Mouse (Mus musculus): Measurements from ENCODE around the gene Mt3.
"Not testable (repeated sequence)": the region's sequence is repeated elsewhere in the genome, so short reads cannot be mapped to it uniquely, and the experiment has no call there.

Mt3 gene

GRCm38 (mm10) chr8:94152513-94153300 lies at the start of gene Mt3:
Mt3 (plus strand) TSS chr8:94152607.
- DNase-seq (ENCODE audit: low spot score in 2 of 2): peak; percentile 83 to 88

- DNase-seq (ENCODE audit: low spot score in 2 of 2): peak; percentile 50 to 57
Observed at GRCm38 (mm10) chr8:94104146-94104545, 48.3 kb upstream of the Mt3 start.

GRCm38 (mm10) chr8:94107871-94108270 lies 44.5 kb upstream of the Mt3 start:
- DNase-seq (ENCODE audit: low spot score in 2 of 2): no peak

DNA sequence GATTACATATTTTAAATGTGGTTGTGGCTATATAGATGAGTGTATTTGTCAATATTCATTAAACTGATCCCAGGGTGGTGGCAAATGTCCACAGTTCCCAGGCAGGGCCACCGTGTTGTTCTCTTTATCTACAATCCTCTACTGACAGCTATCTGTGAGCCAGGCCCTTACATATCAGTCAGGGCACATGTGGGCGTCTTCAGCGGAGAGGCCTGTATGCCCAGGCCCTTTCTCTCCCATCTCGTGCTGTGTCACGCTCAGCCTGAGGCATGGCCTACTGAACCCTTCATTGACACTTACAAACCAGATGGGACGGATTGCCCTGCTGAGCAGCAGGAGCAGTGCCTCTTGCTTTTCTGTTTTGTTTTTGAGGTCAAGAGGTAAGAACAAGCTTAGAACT lies 43.0 kb upstream of the Mt3 start:
- no peak for DNase-seq (ENCODE audit: low spot score in 2 of 2)

- no peak for DNase-seq (ENCODE audit: low spot score in 2 of 2)
Observed at GRCm38 (mm10) chr8:94109835-94110234, 42.6 kb upstream of the Mt3 start.

DNA sequence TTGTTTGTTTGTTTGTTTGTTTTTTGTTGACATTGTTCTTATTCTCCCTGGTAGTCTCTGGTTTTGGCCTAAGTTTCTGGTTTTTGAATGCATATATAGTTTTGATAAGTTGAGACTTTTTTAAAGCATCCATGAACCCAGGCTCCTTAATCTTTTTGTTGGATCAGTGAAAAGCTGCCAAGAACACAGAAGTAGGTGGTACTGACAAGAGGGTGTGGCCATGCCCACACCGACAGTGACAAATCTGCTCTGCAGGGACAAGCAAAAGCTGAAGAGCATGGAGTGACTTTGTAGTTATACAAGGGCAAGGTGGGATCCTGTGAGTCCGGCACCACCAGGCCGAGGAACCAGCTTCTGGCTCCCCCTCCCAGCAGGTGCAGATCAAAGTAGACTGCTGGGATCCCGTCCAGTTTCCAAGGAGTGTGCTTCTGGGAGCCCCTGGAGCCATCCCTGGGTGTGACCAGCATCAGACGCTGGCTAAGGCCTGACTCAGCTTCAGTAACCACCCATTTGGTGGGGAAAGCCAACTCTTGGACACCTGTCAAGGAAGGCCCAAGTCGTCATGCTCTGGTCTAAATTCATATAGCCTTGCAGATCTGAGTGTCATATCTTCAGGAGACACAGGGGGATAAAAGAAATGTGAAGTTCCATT lies 41.8 kb upstream of the Mt3 start:
- no peak for DNase-seq (ENCODE audit: low spot score in 2 of 2)

DNA sequence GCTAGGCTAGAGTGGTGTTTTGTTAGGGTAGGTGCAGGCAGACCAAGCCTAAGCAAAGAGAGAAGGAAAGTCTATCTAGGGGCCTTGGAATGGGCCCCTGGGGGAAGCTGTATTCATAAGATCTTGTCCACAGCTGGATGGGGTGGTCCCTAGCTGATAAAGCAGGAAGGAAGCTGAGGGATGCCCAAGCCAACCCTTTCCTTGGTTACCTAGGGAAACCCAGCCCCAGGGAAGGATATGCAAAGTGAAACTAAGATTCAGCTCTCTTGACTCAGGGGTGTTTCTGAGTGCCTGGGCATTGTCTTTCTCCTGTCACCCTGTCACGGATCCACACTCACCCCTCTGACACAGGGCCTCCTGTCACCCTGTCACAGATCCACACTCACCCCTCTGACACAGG lies 39.0 kb upstream of the Mt3 start:
- no peak for DNase-seq (ENCODE audit: low spot score in 2 of 2)

DNA sequence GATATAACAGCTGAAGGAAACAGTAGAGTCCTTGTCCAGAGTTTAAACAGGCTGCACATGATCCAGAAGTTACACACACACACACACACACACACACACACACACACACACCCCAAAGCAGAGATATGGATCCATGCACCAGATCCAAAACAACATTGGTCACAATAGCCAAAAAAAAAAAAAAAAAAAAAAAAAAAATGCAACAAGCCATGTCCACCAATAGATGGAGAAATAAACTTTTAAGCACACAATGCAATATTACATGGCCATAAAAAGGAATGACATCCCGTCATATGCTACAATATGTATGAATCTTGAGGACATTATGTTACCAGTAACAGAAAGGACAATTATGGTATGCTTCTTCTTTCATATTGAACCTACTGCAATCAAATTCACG lies 38.4 kb upstream of the Mt3 start:
- DNase-seq (ENCODE audit: low spot score in 2 of 2): no peak

DNA sequence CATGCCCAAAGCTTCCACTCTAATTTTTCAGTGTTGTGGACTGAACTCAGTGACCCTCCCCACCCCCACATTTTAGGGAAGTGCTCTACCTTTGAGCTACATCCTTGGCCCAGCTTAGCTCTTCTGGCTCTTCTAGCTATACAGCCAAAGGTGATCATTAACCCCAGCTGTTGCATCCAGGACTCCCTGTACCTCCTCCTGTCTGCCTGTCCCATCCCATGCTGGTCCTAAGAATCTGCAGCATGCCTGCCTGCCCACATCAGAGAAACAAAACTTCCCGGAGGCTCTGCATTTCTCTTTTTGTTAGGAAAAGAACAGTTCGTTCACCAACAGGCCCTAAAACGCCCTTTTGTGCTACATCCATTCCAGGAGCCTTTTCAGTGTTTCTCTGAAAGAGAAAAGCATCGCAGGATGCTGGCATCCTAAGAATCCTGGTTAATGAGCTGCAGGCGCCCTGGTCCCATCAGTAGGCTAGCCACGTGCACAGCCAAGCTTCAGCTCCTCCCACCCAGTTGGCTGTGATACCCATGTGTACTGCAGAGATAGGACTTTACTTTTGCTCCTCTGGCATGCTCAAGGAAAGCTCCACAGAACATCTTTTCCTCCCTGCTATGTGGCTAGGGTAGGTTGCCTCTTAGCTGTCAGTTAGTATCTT lies 33.5 kb upstream of the Mt3 start:
- peak; percentile 60 to 66 for DNase-seq (ENCODE audit: low spot score in 2 of 2)

DNA sequence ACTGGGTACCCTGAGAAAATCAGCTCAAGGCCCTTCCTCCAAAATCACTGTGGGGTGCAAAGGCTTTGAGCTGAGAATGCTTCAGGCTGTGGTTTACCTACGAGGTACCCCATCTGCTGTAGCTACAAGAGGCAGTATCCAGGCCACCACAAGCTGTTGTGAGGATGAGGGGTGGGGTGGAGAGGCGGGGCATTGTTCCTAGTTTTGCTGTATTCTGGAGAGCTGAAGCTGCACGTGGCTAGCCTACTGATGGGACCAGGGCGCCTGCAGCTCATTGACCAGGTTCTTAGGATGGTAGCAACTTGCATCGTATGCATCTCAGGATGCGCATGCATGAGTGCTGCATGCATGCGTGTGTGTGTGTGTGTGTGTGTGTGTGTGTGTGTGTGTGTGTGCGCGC lies 30.8 kb upstream of the Mt3 start:
- no peak for DNase-seq (ENCODE audit: low spot score in 2 of 2)

DNA sequence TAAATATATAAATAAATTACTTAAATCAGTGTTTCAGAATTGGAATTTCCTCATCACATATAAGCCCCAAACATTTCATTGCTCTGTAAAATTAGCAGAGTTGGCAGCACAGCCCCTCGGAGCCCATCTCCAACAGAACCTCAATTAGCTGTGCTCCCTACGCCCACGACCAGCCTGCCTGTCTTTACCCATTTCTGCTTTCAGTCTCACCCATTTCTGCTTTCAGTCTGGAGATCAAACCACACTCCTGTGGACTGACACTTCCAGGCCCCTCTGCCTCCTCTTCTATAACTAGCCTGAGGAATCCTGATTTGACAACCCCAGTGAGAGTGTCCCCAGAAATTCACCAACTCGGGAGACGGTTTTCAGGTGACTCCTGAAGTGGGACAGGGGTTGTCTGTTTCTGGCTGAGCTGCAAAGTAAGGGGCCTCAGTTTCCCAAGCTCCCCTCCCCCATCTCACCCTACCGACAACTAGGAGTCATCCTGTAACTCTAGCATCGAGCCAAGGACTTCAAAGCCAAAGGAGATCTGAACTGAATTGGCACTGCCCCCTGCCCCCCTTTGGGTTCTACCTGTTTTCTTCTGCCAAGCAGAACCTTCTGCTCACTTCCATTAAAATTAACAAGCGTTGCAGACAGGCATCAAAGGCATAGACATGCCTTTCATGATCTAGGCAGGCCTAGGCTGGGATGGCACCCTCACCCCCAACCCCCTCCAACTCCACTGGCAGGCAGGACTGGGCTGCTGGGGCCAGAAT lies 29.5 kb upstream of the Mt3 start:
- no peak for DNase-seq (ENCODE audit: low spot score in 2 of 2)

DNA sequence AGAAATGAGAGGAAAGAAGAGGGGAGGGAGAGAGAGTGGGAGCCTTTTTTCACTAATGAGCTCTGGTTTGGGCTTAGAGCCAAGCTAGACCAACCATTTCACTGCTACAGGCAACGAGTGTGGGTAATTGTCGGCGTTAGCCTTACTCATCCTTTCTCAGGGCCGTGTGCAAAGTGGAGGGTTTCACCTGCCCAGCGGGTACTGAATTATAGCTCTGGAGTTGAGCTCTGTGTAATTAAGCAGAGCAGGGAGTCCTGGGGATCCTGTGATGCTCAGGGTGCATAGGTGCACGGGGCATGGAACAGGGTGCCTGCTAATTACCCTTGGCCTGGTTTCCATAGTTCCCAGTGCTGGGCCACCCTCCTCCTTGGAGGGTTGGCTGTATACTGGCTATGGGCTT lies 24.7 kb upstream of the Mt3 start:
- DNase-seq (ENCODE audit: low spot score in 2 of 2): no peak

DNA sequence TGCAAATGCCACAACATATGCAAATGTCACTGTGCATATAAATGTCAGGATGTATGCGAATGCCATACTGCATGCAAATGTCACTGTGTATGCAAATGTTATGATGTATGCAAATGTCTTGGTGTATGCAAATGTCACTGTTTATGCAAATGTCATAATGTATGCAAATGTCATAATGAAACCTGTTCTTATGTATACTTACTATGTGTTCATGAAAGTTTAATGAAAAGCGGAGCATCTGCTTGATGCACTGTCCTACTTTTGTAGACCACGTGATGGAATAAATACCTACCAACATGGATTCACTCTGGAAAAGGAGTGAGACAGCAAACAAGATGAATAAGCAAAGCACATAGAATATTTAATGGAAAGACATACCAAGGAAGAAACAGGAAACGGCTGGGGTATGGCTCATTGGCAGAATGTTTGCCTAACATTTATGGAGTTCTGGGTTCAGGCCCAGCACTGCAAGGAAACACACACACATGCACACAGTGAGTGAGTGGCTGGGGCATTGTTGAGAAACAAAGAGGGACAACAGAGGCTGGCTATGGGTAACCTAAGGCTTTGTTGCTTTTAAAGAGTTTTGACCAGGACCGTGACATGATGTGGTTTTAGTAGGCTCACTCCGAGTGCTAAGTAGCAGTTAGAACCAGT lies 23.1 kb upstream of the Mt3 start:
- no peak for DNase-seq (ENCODE audit: low spot score in 2 of 2)

GRCm38 (mm10) chr8:94130126-94130525 lies 22.3 kb upstream of the Mt3 start:
- DNase-seq (ENCODE audit: low spot score in 2 of 2): no peak

- no peak for DNase-seq (ENCODE audit: low spot score in 2 of 2)
Observed at GRCm38 (mm10) chr8:94132096-94132495, 20.3 kb upstream of the Mt3 start.

GRCm38 (mm10) chr8:94134601-94135000 lies 17.8 kb upstream of the Mt3 start:
- DNase-seq (ENCODE audit: low spot score in 2 of 2): not testable (repeated sequence)

DNA sequence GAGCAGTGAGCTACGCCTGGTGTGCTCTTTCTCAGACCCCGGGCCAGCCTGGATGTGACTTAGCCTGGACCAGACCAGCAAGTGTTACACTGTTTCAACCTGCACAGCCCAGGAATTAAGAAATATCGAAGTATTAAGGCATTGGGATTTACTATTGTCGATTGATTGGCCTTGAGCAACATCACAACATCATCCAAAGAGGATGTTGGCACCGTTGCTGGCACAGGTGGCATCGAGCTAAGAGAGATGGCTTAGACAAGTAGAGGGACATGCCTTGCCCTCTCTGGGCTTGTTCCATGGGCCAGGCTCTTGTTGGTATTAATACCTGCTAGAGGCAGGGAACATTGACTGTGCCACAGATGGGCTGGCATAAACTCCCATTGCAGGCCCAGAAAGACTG lies 16.9 kb upstream of the Mt3 start:
- DNase-seq (ENCODE audit: low spot score in 2 of 2): no peak

DNA sequence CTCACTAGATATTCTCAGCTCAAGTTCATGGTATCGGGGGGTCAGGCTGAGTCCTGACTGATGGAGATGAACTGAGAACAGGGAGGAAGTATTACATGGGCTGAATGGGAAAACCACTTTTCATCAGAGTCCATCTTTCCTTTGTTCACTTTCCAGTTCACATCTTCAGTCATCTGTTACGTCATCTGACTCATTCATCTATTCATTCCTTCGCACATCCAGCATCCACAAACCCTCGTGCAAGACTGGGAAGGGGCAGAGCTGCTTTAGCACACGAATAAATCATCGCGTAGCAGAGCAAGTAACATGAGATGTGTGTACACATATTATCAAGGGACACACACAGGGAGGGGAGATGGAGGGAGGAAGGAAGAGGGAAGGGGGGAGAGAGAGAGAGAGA lies 16.2 kb upstream of the Mt3 start:
- no peak for DNase-seq (ENCODE audit: low spot score in 2 of 2)

DNA sequence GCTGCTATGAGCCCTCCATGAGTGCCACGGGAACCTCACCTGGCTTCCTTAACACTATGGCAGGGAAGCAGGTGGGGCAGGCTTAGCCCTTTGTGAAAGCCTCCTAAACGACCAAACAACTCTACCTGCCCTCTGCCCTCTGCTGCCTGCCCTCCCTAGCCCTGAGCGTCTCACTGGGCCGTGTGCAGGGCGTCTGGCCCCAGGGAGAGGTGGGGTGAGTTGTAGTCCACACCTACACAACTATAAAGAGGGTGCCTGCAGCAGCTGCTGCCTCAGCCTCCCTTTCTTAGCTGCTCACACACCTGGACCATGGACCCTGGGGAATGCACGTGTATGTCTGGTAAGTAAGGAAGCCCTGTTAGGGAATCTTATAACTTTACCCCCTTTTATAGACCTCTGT lies 15.5 kb upstream of the Mt3 start, which contains the start of gene Mt4:
TSS of gene Mt4 (plus strand) at position 265 of the 400 bp plus-strand sequence.
- no peak for DNase-seq (ENCODE audit: low spot score in 2 of 2)

DNA sequence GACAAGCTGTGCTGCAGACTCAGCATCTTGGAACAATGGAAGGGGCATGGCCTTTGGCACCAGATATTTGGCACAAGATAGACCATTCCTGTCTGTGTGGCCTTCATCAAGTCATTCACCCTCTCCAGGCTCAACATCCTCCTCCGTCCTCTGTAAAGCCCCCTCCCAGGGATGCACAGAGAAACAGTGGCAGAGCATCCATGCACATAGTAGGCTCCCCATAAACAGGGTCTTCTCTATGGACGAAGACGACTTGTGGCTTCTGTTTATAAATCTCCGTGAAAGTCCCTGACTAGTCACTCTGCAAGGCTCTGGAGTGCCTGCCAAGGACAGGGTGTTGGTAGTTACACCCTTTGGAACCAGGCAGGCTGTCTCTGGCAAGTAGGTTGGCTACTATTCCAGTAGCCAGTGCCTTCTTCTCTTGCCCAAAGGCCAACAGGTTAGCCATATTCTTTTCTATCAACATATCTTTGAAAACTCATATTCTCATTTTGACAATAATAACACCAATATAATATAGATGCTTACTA lies 12.1 kb upstream of the Mt3 start:
- no peak for DNase-seq (ENCODE audit: low spot score in 2 of 2)

- DNase-seq (ENCODE audit: low spot score in 2 of 2): peak in 1 of 2 experiments; percentile 40
Observed at GRCm38 (mm10) chr8:94148236-94148635, 4.2 kb upstream of the Mt3 start.
